Mouse (Mus musculus): ENCODE data around the gene Ip6k3. TPM values are rescaled to one million over a fixed set of nuclear protein-coding genes. Genes with fewer than 3 reads are reported as not detected.

Ip6k3 gene
- polyA plus RNA-seq, 1 experiment from 2014 or later: 0.18 TPM

- 45% methylated on average over 10 of the region's 10 CpGs for WGBS
- Histone ChIP-seq H3K4me2 (no peak overlapping the region), H3K9me3 (no peaks in the 10 kb centered on the region), H3K4me1 (replicated peaks) (peaks cover 81% of the 10 kb centered on the region), H3K27me3 (no peaks in the 10 kb centered on the region), H3K4me3 (no peak overlapping the region), H3K36me3 (no peaks in the 10 kb centered on the region), H3K9ac (peak overlapping the region; percentile 17; the same call in 1 of the 2 replicates), H3K27ac (replicated peaks) (0 out of 2 replicates have a peak overlapping the region, but pooled peaks have one; percentile 28)
- ATAC-seq (ENCODE audit: low read depth): peak; percentile 9; the same call in 1 of the 2 replicates
Observed at GRCm38 (mm10) chr17:27141971-27142450, 25.6 kb downstream of the Ip6k3 start.

- Histone ChIP-seq H3K27ac (replicated peaks) (peak overlapping the region; percentile 49), H3K9me3 (no peaks in the 10 kb centered on the region), H3K36me3 (no peaks in the 10 kb centered on the region), H3K4me3 (no peak overlapping the region), H3K9ac (0 out of 2 replicates have a peak overlapping the region, but pooled peaks have one; percentile 49), H3K4me2 (no peak overlapping the region), H3K4me1 (replicated peaks) (peaks cover 67% of the 10 kb centered on the region), H3K27me3 (no peaks in the 10 kb centered on the region)
- WGBS: 37% methylated on average over 9 of the region's 9 CpGs
- ATAC-seq (ENCODE audit: low read depth): no peak
Observed at GRCm38 (mm10) chr17:27140262-27140661, 27.3 kb downstream of the Ip6k3 start.

GRCm38 (mm10) chr17:27139304-27139703 is 28.3 kb downstream of the Ip6k3 start:
- Histone ChIP-seq H3K4me1 (replicated peaks) (peaks cover 67% of the 10 kb centered on the region), H3K9ac (no peak overlapping the region), H3K27ac (replicated peaks) (peak overlapping the region; percentile 67), H3K4me2 (no peak overlapping the region), H3K27me3 (no peaks in the 10 kb centered on the region), H3K9me3 (no peaks in the 10 kb centered on the region), H3K36me3 (no peaks in the 10 kb centered on the region), H3K4me3 (no peak overlapping the region)
- no peak for ATAC-seq (ENCODE audit: low read depth)
- 23% methylated on average over 7 of the region's 7 CpGs for WGBS

GRCm38 (mm10) chr17:27138396-27138795 is 29.2 kb downstream of the Ip6k3 start:
- no peak for ATAC-seq (ENCODE audit: low read depth)
- Histone ChIP-seq H3K4me2 (no peak overlapping the region), H3K9me3 (no peaks in the 10 kb centered on the region), H3K4me3 (no peak overlapping the region), H3K4me1 (replicated peaks) (peaks cover 59% of the 10 kb centered on the region), H3K27me3 (no peaks in the 10 kb centered on the region), H3K9ac (no peak overlapping the region), H3K36me3 (no peaks in the 10 kb centered on the region), H3K27ac (replicated peaks) (no peak overlapping the region)
- WGBS: 47% methylated on average over 9 of the region's 9 CpGs

- Histone ChIP-seq H3K9me3 (no peaks in the 10 kb centered on the region), H3K36me3 (no peaks in the 10 kb centered on the region), H3K4me1 (replicated peaks) (peaks cover 65% of the 10 kb centered on the region), H3K4me2 (no peak overlapping the region), H3K9ac (no peak overlapping the region), H3K4me3 (no peak overlapping the region), H3K27ac (replicated peaks) (no peak overlapping the region), H3K27me3 (no peaks in the 10 kb centered on the region)
- no peak for ATAC-seq (ENCODE audit: low read depth)
- 17% methylated on average over 3 of the region's 3 CpGs for WGBS
Observed at GRCm38 (mm10) chr17:27134715-27135114, 32.9 kb downstream of the Ip6k3 start.

GRCm38 (mm10) chr17:27134187-27134586 is 33.4 kb downstream of the Ip6k3 start:
- peak overlapping the region; percentile 55 for H3K4me2 ChIP-seq
- ATAC-seq (ENCODE audit: low read depth): peak; percentile 17; the same call in 1 of the 2 replicates
- H3K9me3 ChIP-seq: no peaks in the 10 kb centered on the region
- WGBS: 29% methylated on average over 9 of the region's 9 CpGs
- peaks cover 65% of the 10 kb centered on the region for H3K4me1 ChIP-seq (replicated peaks)
- peak overlapping the region; percentile 77; the same call in 1 of the 2 replicates for H3K9ac ChIP-seq
- H3K4me3 ChIP-seq: peak overlapping the region; percentile 59
- no peaks in the 10 kb centered on the region for H3K36me3 ChIP-seq
- peak overlapping the region; percentile 89 for H3K27ac ChIP-seq (replicated peaks)
- no peaks in the 10 kb centered on the region for H3K27me3 ChIP-seq

- Histone ChIP-seq H3K4me1 (replicated peaks) (peaks cover 65% of the 10 kb centered on the region), H3K9me3 (no peaks in the 10 kb centered on the region), H3K9ac (peak within 1 kb of the TSS; percentile 77), H3K4me3 (peak within 1 kb of the TSS; percentile 59), H3K4me2 (peak within 1 kb of the TSS; percentile 55), H3K36me3 (no peaks in the 10 kb centered on the region), H3K27ac (replicated peaks) (peak within 1 kb of the TSS; percentile 89), H3K27me3 (no peaks in the 10 kb centered on the region)
- ATAC-seq (ENCODE audit: low read depth): peak; percentile 89
- WGBS: under 1% methylated on average over 46 of the region's 46 CpGs
Observed at GRCm38 (mm10) chr17:27133551-27134141, 33.9 kb downstream of the Ip6k3 start, which contains the start of gene Uqcc2. TSS of gene Uqcc2 (minus strand) at chr17:27133916.

GRCm38 (mm10) chr17:27132238-27132637 is 35.4 kb downstream of the Ip6k3 start:
- no peak overlapping the region for H3K4me3 ChIP-seq
- WGBS: 90% methylated on average over 10 of the region's 10 CpGs
- peak overlapping the region; percentile 45; the same call in 1 of the 2 replicates for H3K9ac ChIP-seq
- H3K4me1 ChIP-seq (replicated peaks): peaks cover 72% of the 10 kb centered on the region
- no peaks in the 10 kb centered on the region for H3K27me3 ChIP-seq
- ATAC-seq (ENCODE audit: low read depth): no peak
- no peaks in the 10 kb centered on the region for H3K9me3 ChIP-seq
- peak overlapping the region; percentile 55; the same call in 1 of the 2 replicates for H3K4me2 ChIP-seq
- no peaks in the 10 kb centered on the region for H3K36me3 ChIP-seq
- no peak overlapping the region for H3K27ac ChIP-seq (replicated peaks)

GRCm38 (mm10) chr17:27131240-27131665 is 36.3 kb downstream of the Ip6k3 start:
- no peak for ATAC-seq (ENCODE audit: low read depth)
- Histone ChIP-seq H3K4me3 (no peak overlapping the region), H3K4me1 (replicated peaks) (peaks cover 78% of the 10 kb centered on the region), H3K27ac (replicated peaks) (no peak overlapping the region), H3K36me3 (no peaks in the 10 kb centered on the region), H3K27me3 (no peaks in the 10 kb centered on the region), H3K4me2 (no peak overlapping the region), H3K9me3 (no peaks in the 10 kb centered on the region), H3K9ac (no peak overlapping the region)
- WGBS: 76% methylated on average over 10 of the region's 10 CpGs

- Histone ChIP-seq H3K9ac (peak overlapping the region; percentile 0; the same call in 1 of the 2 replicates), H3K4me1 (replicated peaks) (peaks cover 84% of the 10 kb centered on the region)
- 48% methylated on average over 9 of the region's 9 CpGs for WGBS
Observed at GRCm38 (mm10) chr17:27130246-27130645, 37.3 kb downstream of the Ip6k3 start.

GRCm38 (mm10) chr17:27129819-27130218 is 37.8 kb downstream of the Ip6k3 start:
- Histone ChIP-seq H3K9ac (0 out of 2 replicates have a peak overlapping the region, but pooled peaks have one; percentile 26), H3K9me3 (no peaks in the 10 kb centered on the region), H3K27ac (replicated peaks) (peak overlapping the region; percentile 4; the same call in 1 of the 2 replicates), H3K4me3 (no peak overlapping the region), H3K27me3 (no peaks in the 10 kb centered on the region), H3K4me1 (replicated peaks) (peaks cover 84% of the 10 kb centered on the region), H3K4me2 (0 out of 2 replicates have a peak overlapping the region, but pooled peaks have one; percentile 0), H3K36me3 (no peaks in the 10 kb centered on the region; the same call in 1 of the 2 replicates)
- ATAC-seq (ENCODE audit: low read depth): no peak
- WGBS: 83% methylated on average over 7 of the region's 7 CpGs

More at GRCm38 (mm10) chr17:27130246-27130645, 37.3 kb downstream of the Ip6k3 start:
- Histone ChIP-seq H3K36me3 (no peaks in the 10 kb centered on the region), H3K4me2 (0 out of 2 replicates have a peak overlapping the region, but pooled peaks have one; percentile 0), H3K27ac (replicated peaks) (peak overlapping the region; percentile 4; the same call in 1 of the 2 replicates), H3K9me3 (no peaks in the 10 kb centered on the region), H3K4me3 (no peak overlapping the region), H3K27me3 (no peaks in the 10 kb centered on the region)
- ATAC-seq (ENCODE audit: low read depth): no peak

GRCm38 (mm10) chr17:27129291-27129690 is 38.3 kb downstream of the Ip6k3 start:
- Histone ChIP-seq H3K27me3 (no peaks in the 10 kb centered on the region), H3K4me2 (no peak overlapping the region), H3K4me3 (no peak overlapping the region), H3K36me3 (no peaks in the 10 kb centered on the region; the same call in 1 of the 2 replicates), H3K9me3 (no peaks in the 10 kb centered on the region), H3K4me1 (replicated peaks) (peaks cover 87% of the 10 kb centered on the region), H3K27ac (replicated peaks) (no peak overlapping the region), H3K9ac (no peak overlapping the region)
- ATAC-seq (ENCODE audit: low read depth): no peak
- WGBS: 80% methylated on average over 13 of the region's 13 CpGs
